Mouse (Mus musculus) CH12.LX (cell line): Measurements from ENCODE around the gene Tjp3. TPM values are rescaled to one million over a fixed set of nuclear protein-coding genes. Genes with fewer than 3 reads are reported as not detected.

ENCODE experiments used
- DNase-seq: peaks from one replicate; pipeline ENCODE4 v3.0.0-alpha.2; 2013; ENCODE audit errors: extremely low read depth
- H3K27ac ChIP-seq: 2 replicates; pipeline ENCODE4 v1.5.1; 2012; ENCODE audit warnings: low read depth, mild to moderate bottlenecking, control low read depth, moderate library complexity; ENCODE audit not compliant: insufficient read depth
- H3K27me3 ChIP-seq: replicated peaks from 2 replicates; pipeline ENCODE3; 2012; ENCODE audit warnings: inconsistent platforms
- H3K36me3 ChIP-seq, 2 experiments: replicated peaks in 1 of 2; 2 replicates each; pipeline versions ENCODE3 to v1.6.1; 2012; ENCODE audit warnings: inconsistent platforms in 1 of 2, low read length in 1 of 2, mild to moderate bottlenecking in 1 of 2, mixed read lengths in 1 of 2, moderate library complexity in 1 of 2; ENCODE audit not compliant: control insufficient read depth in 1 of 2, insufficient read depth in 1 of 2
- H3K4me1 ChIP-seq, 2 experiments: 2 replicates each; pipeline ENCODE4 v1.6.1; 2012; ENCODE audit warnings: inconsistent platforms in 1 of 2, moderate library complexity in 1 of 2; ENCODE audit not compliant: insufficient read depth in 2 of 2, control insufficient read depth in 1 of 2
- H3K4me2 ChIP-seq: 2 replicates; pipeline ENCODE4 v1.6.1; 2012; ENCODE audit warnings: low read depth, mild to moderate bottlenecking, control low read depth; ENCODE audit not compliant: poor library complexity, insufficient read depth, severe bottlenecking
- H3K4me3 ChIP-seq, 3 experiments: fragments of 150-350 bp in 1 of 3; sonication (generic) in 1 of 3; replicated peaks in 1 of 3; 2 replicates each; pipeline versions ENCODE3 to v1.5.1; 2011 to 2012; ENCODE audit warnings: low read depth in 2 of 3, low read length in 2 of 3, mild to moderate bottlenecking in 2 of 3, moderate library complexity in 2 of 3, control low read depth in 1 of 3, improper control_type of control experiment in 1 of 3, inconsistent platforms in 1 of 3, mixed read lengths in 1 of 3; ENCODE audit not compliant: poor library complexity in 1 of 3
- H3K79me2 ChIP-seq: replicated peaks from 2 replicates; pipeline ENCODE4 v1.6.1; 2012; ENCODE audit warnings: mild to moderate bottlenecking, moderate library complexity; ENCODE audit not compliant: control insufficient read depth, poor library complexity, insufficient read depth, severe bottlenecking; ENCODE audit errors: extremely low read depth
- H3K9ac ChIP-seq: 2 replicates; pipeline ENCODE4 v1.6.1; 2012; ENCODE audit warnings: low read depth, mild to moderate bottlenecking, control low read depth, moderate library complexity; ENCODE audit not compliant: insufficient read depth
- H3K9me3 ChIP-seq: replicated peaks from 2 replicates; pipeline ENCODE3; 2012; ENCODE audit warnings: low read length, inconsistent platforms, mixed read lengths
- BHLHE40 ChIP-seq: IDR thresholded peaks from 2 replicates; pipeline ENCODE4 v1.6.1; 2011; ENCODE audit warnings: mild to moderate bottlenecking, low read depth, low read length, improper control_type of control experiment
- CHD2 ChIP-seq: IDR thresholded peaks from 2 replicates; pipeline ENCODE4 v1.6.1; 2011; ENCODE audit warnings: low read length, improper control_type of control experiment
- CTCF ChIP-seq, 2 experiments: IDR thresholded peaks in 1 of 2; conservative IDR thresholded peaks in 1 of 2; 2 replicates each; pipeline ENCODE4 v1.5.1; 2011 to 2012; ENCODE audit warnings: low read depth in 2 of 2, low read length in 2 of 2, improper control_type of control experiment in 1 of 2, inconsistent platforms in 1 of 2, mild to moderate bottlenecking in 1 of 2, moderate library complexity in 1 of 2
- E2F4 ChIP-seq: IDR thresholded peaks from 2 replicates; pipeline ENCODE4 v1.6.1; 2011; ENCODE audit warnings: low read depth, low read length, improper control_type of control experiment; ENCODE audit not compliant: insufficient replicate concordance
- ELF1 ChIP-seq: IDR thresholded peaks from 2 replicates; pipeline ENCODE4 v1.6.1; 2014; ENCODE audit warnings: low read depth, mild to moderate bottlenecking, inconsistent platforms, low read length, improper control_type of control experiment
- EP300 ChIP-seq: IDR thresholded peaks from 2 replicates; pipeline ENCODE4 v1.6.1; 2011; ENCODE audit warnings: low read length, improper control_type of control experiment
- GABPA ChIP-seq: IDR thresholded peaks from 2 replicates; pipeline ENCODE4 v1.6.1; 2012; ENCODE audit warnings: low read depth, low read length, improper control_type of control experiment, inconsistent platforms; ENCODE audit not compliant: insufficient replicate concordance
- HCFC1 ChIP-seq: IDR thresholded peaks from 2 replicates; pipeline ENCODE4 v1.6.1; 2012; ENCODE audit warnings: low read depth, mild to moderate bottlenecking, inconsistent platforms, low read length, improper control_type of control experiment
- IRF4 ChIP-seq: IDR thresholded peaks from 2 replicates; pipeline ENCODE4 v1.6.1; 2014; ENCODE audit warnings: low read depth, mild to moderate bottlenecking, inconsistent platforms, low read length, improper control_type of control experiment
- JUN ChIP-seq: IDR thresholded peaks from 2 replicates; pipeline ENCODE4 v1.6.1; 2011; ENCODE audit warnings: low read depth, mild to moderate bottlenecking, low read length, improper control_type of control experiment, moderate library complexity; ENCODE audit not compliant: insufficient read depth
- JUND ChIP-seq: conservative IDR thresholded peaks from 2 replicates; pipeline ENCODE4 v1.6.1; 2011; ENCODE audit warnings: low read depth, low read length, improper control_type of control experiment
- KAT2A ChIP-seq: IDR thresholded peaks from 2 replicates; pipeline ENCODE4 v1.6.1; 2012; ENCODE audit warnings: low read length, improper control_type of control experiment, inconsistent platforms; ENCODE audit not compliant: insufficient replicate concordance
- MXI1 ChIP-seq: IDR thresholded peaks from 2 replicates; pipeline ENCODE4 v1.6.1; 2011; ENCODE audit warnings: mild to moderate bottlenecking, low read depth, low read length, improper control_type of control experiment
- POLR2AphosphoS2 ChIP-seq: IDR thresholded peaks from 2 replicates; pipeline ENCODE4 v1.6.1; 2011; ENCODE audit warnings: low read depth, low read length, improper control_type of control experiment
- RCOR1 ChIP-seq: conservative IDR thresholded peaks from 2 replicates; pipeline ENCODE4 v1.6.1; 2012; ENCODE audit warnings: low read depth, mild to moderate bottlenecking, inconsistent platforms, low read length, improper control_type of control experiment
- TBP ChIP-seq: conservative IDR thresholded peaks from 2 replicates; pipeline ENCODE4 v1.6.1; 2011; ENCODE audit warnings: low read depth, low read length, improper control_type of control experiment
- UBTF ChIP-seq: IDR thresholded peaks from 2 replicates; pipeline ENCODE4 v1.6.1; 2012; ENCODE audit warnings: low read depth, mild to moderate bottlenecking, inconsistent platforms, low read length, improper control_type of control experiment, moderate library complexity
- USF2 ChIP-seq: conservative IDR thresholded peaks from 2 replicates; pipeline ENCODE4 v1.6.1; 2011; ENCODE audit warnings: low read depth, low read length, improper control_type of control experiment
- ZC3H11A ChIP-seq: IDR thresholded peaks from 2 replicates; pipeline ENCODE4 v1.6.1; 2012; ENCODE audit warnings: low read depth, mild to moderate bottlenecking, inconsistent platforms, low read length, improper control_type of control experiment
- ZNF384 ChIP-seq: IDR thresholded peaks from 2 replicates; pipeline ENCODE4 v1.6.1; 2012; ENCODE audit warnings: low read depth, low read length, improper control_type of control experiment, inconsistent platforms
- dilution Hi-C: fragments of 300-500 bp; cut with MboI; formaldehyde crosslinking; loops from 2 replicates; pipeline ENCODE4 v1.14.3; 2020; ENCODE audit warnings: low sequenced_read_pairs; ENCODE audit not compliant: extremely low pct_unique_long_range_greater_than_20kb, extremely low pct_ligation_motif_present
- in situ Hi-C: fragments of 300-500 bp; cut with MboI; formaldehyde crosslinking; loops from 3 replicates; pipeline ENCODE4 v1.14.3; 2019; ENCODE audit warnings: low sequenced_read_pairs, low pct_ligation_motif_present, low pct_unique_long_range_greater_than_20kb, mixed read lengths
- polyA plus RNA-seq: library from polyadenylated mRNA; unstranded; fragments of >175 nt; gene quantifications from 2 replicates; pipeline ENCODE4 v1.2.1, GENCODE M21; 2012; ENCODE audit warnings: low read depth; ENCODE audit not compliant: insufficient read length
- total RNA-seq, 2 experiments: library from RNA; depleted of rRNA; stranded (reverse); fragments of 300-350 nt in 1 of 2; fragments of >200 nt in 1 of 2; gene quantifications; 2 replicates each; pipeline ENCODE4 v1.2.3; 2012 to 2014

The Tjp3 gene
- total and polyA plus RNA-seq, 3 experiments: 0.42 to 7.2 (median 0.76) TPM

- TF ChIP-seq KAT2A (no peak), MXI1 (0 out of 2 replicates have a peak, but pooled peaks have one; percentile 24), HCFC1 (peak; percentile 38; the same call in 1 of the 2 replicates), BHLHE40 (peak; percentile 48; the same call in 1 of the 2 replicates), E2F4 (no peak), USF2 (no peak), ZNF384 (no peak)
Observed at GRCm38 (mm10) chr10:81244595-81244994, 46.8 kb downstream of the Tjp3 start (continued).

GRCm38 (mm10) chr10:81244146-81244545, 47.2 kb downstream of the Tjp3 start:
- peaks cover 7 to 18% of the 10 kb centered on the region in 2 experiments for H3K4me1 ChIP-seq
- H3K4me2 ChIP-seq: no peak overlapping the region
- DNase-seq: no peak
- H3K79me2 ChIP-seq: no peaks in the 10 kb centered on the region
- H3K9ac ChIP-seq: no peak overlapping the region
- H3K27me3 ChIP-seq: no peaks in the 10 kb centered on the region
- in situ Hi-C loops: no loop called here
- peaks cover 15 to 72% of the 10 kb centered on the region in 2 experiments for H3K36me3 ChIP-seq
- H3K9me3 ChIP-seq: no peaks in the 10 kb centered on the region
- dilution Hi-C loops: no loop called here
- no peak overlapping the region for H3K4me3 ChIP-seq
- H3K27ac ChIP-seq: no peak overlapping the region
- no peak for TF ChIP-seq ELF1
- no peak for TF ChIP-seq E2F4
- TF ChIP-seq RCOR1: no peak
- no peak for TF ChIP-seq JUND
- TF ChIP-seq GABPA: no peak
- no peak for TF ChIP-seq POLR2AphosphoS2
- TF ChIP-seq CTCF (conservative IDR thresholded peaks at IDR 0.05 in 1 of 2, IDR thresholded peaks at IDR 0.05 in 1 of 2; ENCODE audit: low read depth in 2 of 2, low read length in 2 of 2): no peak
- TF ChIP-seq IRF4: no peak
- no peak for TF ChIP-seq UBTF
- TF ChIP-seq EP300: no peak
- TF ChIP-seq ZC3H11A: no peak
- TF ChIP-seq TBP: no peak

- dilution Hi-C loops (no loop called here), in situ Hi-C loops (no loop called here)
- Histone ChIP-seq H3K27me3 (no peaks in the 10 kb centered on the region), H3K4me2 (no peak overlapping the region), H3K4me3 (no peak overlapping the region), H3K9me3 (no peaks in the 10 kb centered on the region), H3K36me3 (peaks cover 5 to 66% of the 10 kb centered on the region in 2 experiments)
- TF ChIP-seq MXI1: no peak
- no peak for TF ChIP-seq JUN
- no peak for TF ChIP-seq CHD2
- TF ChIP-seq, all 38 proteins: peak for 0
- Histone ChIP-seq H3K9ac (no peak overlapping the region), H3K4me1 (peaks cover 5 to 16% of the 10 kb centered on the region in 2 experiments), H3K27ac (no peak overlapping the region), H3K79me2 (no peaks in the 10 kb centered on the region)
- no peak for DNase-seq
Observed at GRCm38 (mm10) chr10:81242021-81242420, 49.4 kb downstream of the Tjp3 start.
